Mouse (Mus musculus): Measurements from ENCODE around the gene Fxyd2.

GRCm38 (mm10) chr9:45454889-45455610 is 55.6 kb downstream of the Fxyd2 start:
- TF ChIP-seq POLR2A (IDR thresholded peaks at IDR 0.05; ENCODE audit: insufficient read length, low read depth) (no peak), SRF (IDR thresholded peaks at IDR 0.05; ENCODE audit: control insufficient read depth, insufficient read length, low read depth) (no peak), TCF12 (IDR thresholded peaks at IDR 0.05; ENCODE audit: insufficient read depth, poor library complexity, severe bottlenecking) (no peak), MYOD1 (IDR thresholded peaks at IDR 0.05; ENCODE audit: control insufficient read depth in 1 of 3, insufficient read length in 2 of 3, low read depth in 2 of 3) (no peak), TCF3 (IDR thresholded peaks at IDR 0.05; ENCODE audit: insufficient read length, low read depth) (no peak), USF1 (IDR thresholded peaks at IDR 0.05; ENCODE audit: low read depth) (no peak), E2F4 (IDR thresholded peaks at IDR 0.05; ENCODE audit: insufficient read depth) (no peak), MYOG (IDR thresholded peaks at IDR 0.05; ENCODE audit: control insufficient read depth in 1 of 3, insufficient read depth in 1 of 3, insufficient read length in 2 of 3, low read depth in 2 of 3) (no peak), MAX (IDR thresholded peaks at IDR 0.05; ENCODE audit: low read depth) (no peak), REST (IDR thresholded peaks at IDR 0.05; ENCODE audit: insufficient read depth, insufficient read length) (no peak), CEBPB (IDR thresholded peaks at IDR 0.05; ENCODE audit: insufficient read depth, poor library complexity, severe bottlenecking) (no peak)
